Mouse (Mus musculus): Measurements from ENCODE around the gene Mrpl28.
"Not testable (repeated sequence)": the region's sequence is repeated elsewhere in the genome, so short reads cannot be mapped to it uniquely, and the experiment has no call there.

The Mrpl28 gene

DNA sequence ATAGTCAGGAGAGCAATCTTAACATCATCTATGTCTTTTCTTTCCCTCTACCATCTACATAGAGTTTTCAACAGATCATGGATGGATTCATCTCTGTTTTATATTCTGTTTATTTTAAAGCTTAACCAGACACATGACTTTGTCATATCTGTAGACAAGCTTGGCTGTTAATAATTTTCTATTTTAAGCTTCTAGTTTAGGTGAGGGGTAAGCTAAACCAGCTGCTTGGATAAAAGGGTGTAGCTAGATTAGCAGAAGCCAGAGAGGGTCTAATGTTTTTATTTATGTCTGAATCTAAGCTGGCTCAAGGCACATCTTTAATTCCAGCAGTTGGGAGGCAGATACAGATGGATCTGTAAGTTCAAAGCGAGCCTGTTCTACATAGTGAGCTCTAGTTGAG lies 39.4 kb downstream of the Mrpl28 start:
- DNase-seq (ENCODE audit: inconsistent age in 2 of 2, low spot score in 1 of 2), result no peak

- peak in 1 of 2 experiments; percentile 60 for DNase-seq (ENCODE audit: inconsistent age in 2 of 2, low spot score in 1 of 2)
These were observed 44.7 kb downstream of the Mrpl28 start for GRCm38 (mm10) chr17:26168039-26168438.

GRCm38 (mm10) chr17:26175248-26175647 lies 51.9 kb downstream of the Mrpl28 start:
- DNase-seq (ENCODE audit: inconsistent age in 2 of 2, low spot score in 1 of 2), result not testable (repeated sequence)
